Mouse (Mus musculus) brain, embryonic 18.5 days (tissue): ENCODE data around the gene Unc45b.
"Not testable (repeated sequence)": the region's sequence is repeated elsewhere in the genome, so short reads cannot be mapped to it uniquely, and the experiment has no call there.

ENCODE experiments used
- DNase-seq: peaks from one replicate; pipeline ENCODE4 v3.0.0-alpha.2; 2012; ENCODE audit warnings: low read depth, low spot score

The Unc45b gene

DNA sequence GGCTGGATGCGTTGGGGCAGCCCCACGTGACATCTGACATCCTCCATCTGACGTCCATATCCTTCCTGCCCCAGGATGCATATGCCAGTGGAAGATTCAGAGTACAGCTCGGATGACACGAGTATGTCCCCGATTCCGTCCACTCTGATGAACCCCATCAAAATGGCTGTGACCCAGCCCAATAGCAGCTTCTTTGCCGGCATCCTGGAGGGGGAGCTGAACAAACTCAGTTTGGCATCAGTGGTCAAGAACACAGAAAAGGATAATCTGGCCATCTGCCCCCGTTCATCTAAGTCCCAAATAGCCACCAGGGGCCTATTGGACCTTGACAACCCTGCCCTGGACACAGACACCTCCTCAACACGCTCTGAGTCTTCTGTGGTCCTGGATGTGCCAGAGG, 12.9 kb upstream of the Unc45b start:
- DNase-seq, result no peak

DNA sequence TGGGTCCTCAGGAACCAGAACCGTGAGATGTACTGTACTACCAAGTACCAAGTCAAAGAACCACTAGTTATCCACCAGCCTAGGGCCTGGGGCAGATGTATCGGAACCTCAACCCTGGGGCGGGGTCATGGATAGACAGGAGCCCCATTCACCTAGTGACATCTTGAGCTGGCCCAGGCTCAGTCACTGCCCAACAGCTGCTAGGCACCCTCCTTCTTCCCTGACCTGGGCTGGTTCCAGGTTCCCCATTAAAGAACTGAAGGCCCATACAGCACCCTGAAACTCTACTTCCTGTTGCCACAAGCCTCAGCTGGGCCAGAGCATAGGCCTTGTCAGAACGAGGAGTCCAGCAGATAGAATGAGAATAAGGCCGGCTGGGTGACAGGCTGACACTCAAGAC, 10.6 kb upstream of the Unc45b start:
- no peak for DNase-seq

DNA sequence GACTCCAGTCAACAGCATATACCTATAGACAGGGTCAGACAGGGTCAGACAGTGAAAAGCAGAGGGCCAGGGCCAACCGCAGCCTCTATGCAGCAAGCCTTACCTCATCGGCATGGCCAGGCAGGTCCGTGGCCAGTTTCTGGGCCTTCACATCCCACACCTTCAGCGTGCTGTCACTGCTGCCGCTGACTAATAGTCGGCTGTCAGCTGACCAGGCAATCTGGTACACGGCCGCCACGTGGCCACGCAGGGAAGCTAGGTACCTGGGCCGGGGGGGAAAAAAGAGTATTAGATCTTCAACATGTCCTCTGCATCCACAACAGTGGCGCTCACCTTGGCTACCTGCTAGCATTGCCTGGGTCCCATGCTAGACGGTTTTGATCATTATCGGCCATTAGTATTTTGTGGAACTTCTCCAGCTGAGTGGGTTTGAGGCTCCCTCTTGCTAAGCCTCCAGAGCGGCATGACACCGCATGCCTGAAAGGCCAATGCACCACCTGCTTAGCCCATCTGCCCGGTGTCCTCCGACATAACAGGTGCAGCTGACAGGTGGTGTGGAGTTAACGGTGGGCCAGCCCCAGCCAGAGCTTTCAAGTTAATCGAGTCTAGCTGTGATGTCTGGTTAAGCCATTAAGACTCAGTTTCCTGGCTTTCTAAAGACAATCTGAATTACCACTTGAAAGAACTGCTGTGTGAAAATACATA, 8.6 kb upstream of the Unc45b start:
- no peak for DNase-seq

GRCm38 (mm10) chr11:82904952-82905351, 5.4 kb upstream of the Unc45b start:
- DNase-seq, result no peak

DNA sequence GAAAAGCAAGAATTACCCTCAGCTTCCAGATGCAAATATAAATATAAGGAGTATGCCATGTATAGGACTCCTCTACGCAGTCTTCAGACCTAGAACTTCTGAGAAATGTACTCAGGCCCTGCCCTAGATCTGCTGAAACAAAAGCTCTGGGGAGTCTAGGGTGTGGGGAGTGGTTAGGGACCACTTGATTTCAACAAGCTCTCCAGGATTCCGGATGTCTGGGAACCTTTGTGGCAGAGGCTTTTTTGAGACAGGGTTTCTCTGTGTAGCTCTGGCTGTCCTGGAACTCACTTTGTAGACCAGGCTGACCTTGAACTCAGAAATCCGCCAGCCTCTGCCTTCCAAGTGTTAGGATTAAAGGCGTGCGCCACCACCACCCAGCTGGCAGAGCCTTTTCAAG, 4.5 kb upstream of the Unc45b start:
- no peak for DNase-seq

- DNase-seq, result peak; percentile 73
Observed at GRCm38 (mm10) chr11:82907651-82908607, 2.4 kb upstream of the Unc45b start, which contains the start of gene Nle1. TSS of gene Nle1 (minus strand) at chr11:82908411.

DNA sequence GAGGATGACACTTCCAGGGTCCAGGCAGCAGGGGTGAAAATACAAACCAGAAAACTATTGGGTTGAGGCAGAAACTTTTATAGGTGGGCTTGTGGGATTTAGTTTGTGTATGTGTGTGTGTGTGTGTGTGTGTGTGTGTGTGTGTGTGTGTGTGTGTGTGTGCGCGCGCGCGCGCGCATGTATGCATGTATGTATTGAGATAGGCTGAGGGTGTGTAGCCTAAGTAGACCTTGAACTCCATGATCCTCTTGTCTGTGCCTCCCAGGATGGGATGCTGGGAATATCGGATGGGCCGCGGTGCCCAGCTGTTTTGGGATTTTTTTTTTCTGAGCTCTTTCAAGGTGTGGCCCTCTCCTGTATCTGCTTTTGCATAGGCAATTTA, 1.8 kb upstream of the Unc45b start:
- no peak for DNase-seq

GRCm38 (mm10) chr11:82910679-82911389, 484 bp downstream of the Unc45b start:
- DNase-seq, result no peak

DNA sequence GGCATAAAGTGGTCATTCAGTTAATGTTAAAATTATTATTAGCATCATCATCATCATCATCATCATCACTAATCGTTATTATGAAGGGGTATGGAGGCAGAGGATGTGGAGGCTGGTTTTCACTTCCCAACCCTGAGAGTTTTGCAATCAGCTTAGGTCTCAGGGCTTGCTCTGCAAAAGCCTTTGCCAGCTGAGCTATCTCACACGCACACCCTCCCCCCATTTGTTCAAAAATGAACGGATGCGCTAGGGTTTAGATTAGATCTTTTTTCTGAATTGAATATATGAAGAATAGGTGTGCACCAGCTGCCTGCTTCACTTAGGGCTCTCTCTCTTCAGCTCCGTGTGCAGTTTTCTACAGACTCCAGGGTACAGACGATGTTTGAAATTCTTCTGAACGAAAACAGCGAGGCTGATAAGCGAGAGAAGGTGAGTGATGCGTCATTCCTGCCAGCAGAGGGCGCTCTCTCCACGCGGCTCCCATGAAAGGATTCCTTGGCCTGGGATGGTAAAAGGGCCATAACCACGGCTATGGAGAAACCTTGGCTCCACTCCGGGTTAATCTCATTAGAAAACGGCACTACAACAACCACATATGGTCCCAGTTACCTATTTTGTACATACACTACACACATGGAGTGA, 4.5 kb downstream of the Unc45b start:
- DNase-seq, result no peak

DNA sequence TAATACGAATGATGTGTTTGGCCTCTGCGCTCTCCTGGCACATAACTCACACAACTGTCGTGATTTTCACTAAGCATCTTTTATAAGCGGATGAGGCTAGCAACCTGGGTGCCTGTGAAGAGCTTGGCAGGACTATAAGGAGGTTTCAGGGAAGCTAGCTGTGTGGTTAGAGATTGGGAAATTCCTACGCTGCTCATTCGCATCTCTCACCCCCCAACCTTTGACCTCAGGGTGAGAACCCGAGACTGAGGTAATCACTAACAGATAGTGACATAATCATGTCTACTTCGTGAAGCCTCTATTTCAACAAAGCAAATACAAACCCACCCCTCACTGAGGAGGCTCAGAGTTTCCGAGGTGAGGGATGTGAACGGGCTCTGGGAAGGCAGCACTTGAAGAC, 10.4 kb downstream of the Unc45b start:
- DNase-seq, result no peak

DNA sequence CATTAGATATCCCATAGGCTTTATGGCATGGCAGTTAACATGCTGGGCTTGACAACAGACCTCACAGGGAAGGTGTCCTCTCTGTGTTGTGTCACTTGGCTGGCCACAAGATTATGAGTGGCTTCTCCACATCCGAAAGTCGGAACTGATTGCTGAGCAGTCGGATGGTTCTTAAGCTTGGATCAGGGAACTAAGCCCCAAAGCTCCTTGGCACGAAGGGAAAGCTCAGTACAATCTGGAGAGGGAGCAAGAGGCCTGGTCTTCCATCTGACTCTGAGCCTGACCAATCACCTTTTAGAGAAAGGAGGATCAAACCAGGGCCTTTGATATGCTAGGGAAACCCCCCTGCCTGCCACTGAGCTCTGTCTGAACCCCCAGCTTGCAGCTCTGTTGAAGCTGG, 11.3 kb downstream of the Unc45b start:
- no peak for DNase-seq

GRCm38 (mm10) chr11:82923910-82924309, 13.6 kb downstream of the Unc45b start:
- DNase-seq, result not testable (repeated sequence)

DNA sequence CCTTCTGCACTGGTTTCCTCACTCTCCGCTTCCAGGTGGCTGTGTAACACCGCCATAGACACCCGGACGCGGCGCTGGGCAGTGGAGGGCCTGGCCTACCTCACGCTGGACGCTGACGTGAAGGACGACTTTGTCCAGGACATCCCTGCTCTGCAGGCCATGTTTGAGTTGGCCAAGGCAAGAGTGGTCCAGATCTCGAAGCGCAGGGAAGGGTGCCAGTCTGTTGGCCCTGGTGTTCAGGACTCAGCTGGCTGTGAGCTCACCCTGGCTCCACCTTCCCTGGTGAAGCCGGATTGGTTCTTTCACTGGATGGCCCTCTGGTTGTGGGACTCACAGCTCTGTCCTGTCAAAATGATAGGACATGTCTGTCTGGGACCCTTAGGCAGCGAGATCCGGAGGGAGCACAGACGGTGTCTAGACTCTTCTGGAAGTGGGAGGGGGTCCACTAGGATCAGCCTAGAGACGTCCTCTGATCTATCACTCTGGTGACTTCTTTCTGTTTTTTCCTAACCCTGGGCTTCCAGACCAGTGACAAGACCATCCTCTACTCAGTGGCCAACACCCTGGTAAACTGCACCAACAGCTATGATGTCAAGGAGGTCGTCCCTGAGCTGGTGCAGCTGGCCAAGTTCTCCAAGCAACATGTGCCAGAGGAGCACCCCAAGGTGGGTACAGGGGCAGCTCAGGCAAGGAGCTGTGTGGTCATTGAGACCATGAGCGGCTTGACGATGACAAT, 18.7 kb downstream of the Unc45b start:
- no peak for DNase-seq

- DNase-seq, result no peak
Observed at GRCm38 (mm10) chr11:82929633-82929950, 19.2 kb downstream of the Unc45b start.

DNA sequence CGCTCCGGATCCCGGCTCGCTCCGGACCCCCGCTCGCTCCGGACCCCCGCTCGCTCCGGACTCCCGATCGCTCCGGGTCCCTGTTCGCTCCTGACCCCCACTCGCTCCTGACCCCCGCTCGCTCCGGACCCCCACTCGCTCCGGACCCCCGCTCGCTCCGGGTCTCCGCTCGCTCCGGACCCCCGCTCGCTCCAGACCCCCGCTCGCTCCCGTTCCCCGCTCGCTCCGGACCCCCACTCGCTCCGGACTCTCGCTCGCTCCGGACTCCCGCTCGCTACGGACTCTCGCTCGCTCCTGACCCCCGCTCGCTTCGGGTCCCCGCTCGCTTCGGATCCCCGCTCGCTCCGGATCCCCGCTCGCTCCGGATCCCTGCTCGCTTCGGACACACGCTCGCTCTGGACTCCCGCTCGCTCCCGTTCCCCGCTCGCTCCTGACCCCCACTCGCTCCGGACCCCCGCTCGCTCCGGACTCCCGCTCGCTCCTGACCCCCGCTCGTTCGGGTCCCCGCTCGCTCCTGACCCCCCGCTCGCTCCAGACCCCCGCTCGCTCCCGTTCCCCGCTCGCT, 20.1 kb downstream of the Unc45b start:
- DNase-seq, result not testable (repeated sequence)

DNA sequence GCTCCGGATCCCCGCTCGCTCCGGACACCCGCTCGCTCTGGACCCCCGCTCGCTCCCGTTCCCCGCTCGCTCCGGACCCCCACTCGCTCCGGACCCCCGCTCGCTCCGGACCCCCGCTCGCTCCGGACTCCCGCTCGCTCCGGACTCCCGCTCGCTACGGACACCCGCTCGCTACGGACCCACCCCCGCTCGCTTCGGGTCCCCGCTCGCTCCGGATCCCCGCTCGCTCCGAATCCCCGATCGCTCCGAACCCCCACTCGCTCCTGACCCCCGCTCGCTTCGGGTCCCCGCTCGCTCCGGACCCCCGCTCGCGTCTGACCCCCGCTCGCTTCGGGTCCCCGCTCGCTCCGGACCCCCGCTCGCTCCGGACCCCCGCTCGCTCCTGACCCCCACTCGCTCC, 20.8 kb downstream of the Unc45b start:
- DNase-seq, result not testable (repeated sequence)

- not testable (repeated sequence) for DNase-seq
Observed at GRCm38 (mm10) chr11:82931671-82932450, 21.5 kb downstream of the Unc45b start.

DNA sequence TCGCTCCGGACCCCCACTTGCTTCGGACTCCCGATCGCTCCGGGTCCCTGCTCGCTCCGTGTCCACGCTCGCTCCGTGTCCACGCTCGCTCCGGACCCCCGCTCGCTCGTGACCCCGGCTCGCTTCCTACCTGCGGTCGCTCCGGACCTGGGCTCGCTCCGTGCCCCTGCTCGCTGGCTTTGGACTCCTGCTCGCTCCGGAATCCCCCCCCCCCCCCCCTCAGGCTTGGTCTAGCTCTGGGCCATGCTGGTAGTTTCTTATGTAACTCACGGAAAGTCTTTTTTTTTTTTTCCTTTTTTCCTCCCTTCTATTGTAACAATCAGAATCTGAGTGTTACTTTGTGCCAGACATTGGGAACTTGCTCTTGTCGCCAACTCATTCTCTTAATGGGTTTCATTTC, 22.8 kb downstream of the Unc45b start:
- DNase-seq, result no peak

- no peak for DNase-seq
Observed at GRCm38 (mm10) chr11:82943336-82943735, 33.0 kb downstream of the Unc45b start.

DNA sequence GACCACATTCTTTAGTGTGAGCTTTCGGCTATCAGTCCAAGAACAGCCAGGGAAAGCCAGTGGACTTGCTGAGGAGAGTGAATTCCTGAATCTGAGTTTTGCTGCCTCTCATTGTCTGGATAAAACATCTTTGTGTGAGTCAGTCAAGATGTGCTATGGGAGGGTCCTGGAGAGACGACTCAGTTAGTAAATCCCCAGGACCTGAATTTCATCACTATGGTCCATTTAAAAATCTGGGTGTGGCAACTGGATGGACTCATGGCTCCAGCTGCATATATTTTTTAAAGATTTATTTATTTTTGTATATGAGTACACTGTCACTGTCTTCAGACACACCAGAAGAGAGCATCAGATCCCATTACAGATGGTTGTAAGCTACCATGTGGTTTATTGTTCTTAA, 35.3 kb downstream of the Unc45b start:
- DNase-seq, result no peak
